Mouse (Mus musculus) urinary bladder, postnatal 10 days (tissue): Measurements from ENCODE around the gene Fam3c.

Experiments used
- DNase-seq: peaks from one replicate; pipeline ENCODE4 v3.0.0; 2022; ENCODE audit warnings: low spot score

The Fam3c gene

GRCm38 (mm10) chr6:22356086-22356507, at the start of gene Fam3c:
TSS of gene Fam3c (minus strand) at chr6:22356243.
- DNase-seq, result peak; percentile 87

DNA sequence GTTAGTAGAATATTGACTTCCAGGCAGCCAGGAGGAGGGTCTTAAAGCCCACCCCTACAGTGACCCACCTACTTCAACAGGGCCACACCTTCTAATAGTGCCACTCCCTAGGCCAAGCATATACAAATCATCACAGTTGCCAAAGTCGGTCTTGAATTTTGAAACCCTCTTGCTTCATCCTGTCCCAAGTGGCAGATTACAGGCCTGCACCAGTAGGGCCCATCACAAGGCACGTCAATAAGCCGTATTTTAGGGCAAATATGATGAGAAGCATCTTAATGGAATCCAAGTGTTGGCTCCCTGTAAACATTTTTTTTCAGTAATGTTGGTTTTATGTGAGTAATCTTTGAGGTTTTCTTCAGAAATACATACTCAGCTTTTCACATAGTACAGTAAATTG, 49.0 kb upstream of the Fam3c start:
- DNase-seq, result no peak

GRCm38 (mm10) chr6:22403736-22404135, 47.7 kb upstream of the Fam3c start:
- DNase-seq, result no peak

DNA sequence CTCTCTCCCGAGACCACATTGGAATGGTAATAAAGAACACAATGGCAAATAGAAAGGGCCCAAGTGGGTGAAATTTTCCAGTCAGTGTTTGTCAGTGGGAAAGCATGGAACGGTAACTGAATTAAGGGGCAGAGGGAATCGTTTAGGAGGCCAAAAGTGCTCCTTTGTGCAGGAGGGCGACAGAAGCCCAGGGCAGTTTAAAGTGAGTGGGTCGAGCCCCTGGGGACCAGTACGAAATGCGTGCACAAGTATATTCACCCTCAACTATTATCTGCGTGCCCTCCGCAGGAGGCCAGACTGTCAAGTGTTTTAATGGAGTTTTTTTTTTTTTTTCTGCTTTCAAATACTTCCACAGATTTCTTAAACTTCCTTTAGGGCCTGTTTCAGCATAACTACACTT, 47.3 kb upstream of the Fam3c start:
- no peak for DNase-seq

GRCm38 (mm10) chr6:22402548-22403164, 46.6 kb upstream of the Fam3c start:
- no peak for DNase-seq

GRCm38 (mm10) chr6:22402037-22402436, 46.0 kb upstream of the Fam3c start:
- no peak for DNase-seq

- no peak for DNase-seq
These were observed 42.2 kb upstream of the Fam3c start for GRCm38 (mm10) chr6:22398079-22398774.

DNA sequence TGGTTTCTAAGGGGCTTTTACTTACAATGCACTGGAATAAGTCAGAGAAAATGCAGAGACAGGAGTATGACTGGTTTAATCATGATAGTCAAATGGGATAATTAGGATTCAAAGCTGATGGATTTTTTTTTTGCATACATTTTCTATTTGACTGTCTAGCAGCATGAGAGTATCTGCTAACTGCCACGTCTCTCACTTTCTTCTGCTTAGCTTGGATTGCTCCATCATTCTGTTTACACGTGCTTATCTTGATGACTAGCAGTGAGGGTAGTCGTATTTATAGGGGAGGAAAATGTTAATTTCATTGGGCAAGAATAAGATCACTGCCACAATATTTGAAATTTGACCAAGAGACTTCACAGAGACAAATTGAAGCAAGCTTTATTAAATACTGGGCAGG, 39.2 kb upstream of the Fam3c start:
- DNase-seq, result no peak

GRCm38 (mm10) chr6:22390654-22391365, 34.8 kb upstream of the Fam3c start:
- DNase-seq, result no peak

DNA sequence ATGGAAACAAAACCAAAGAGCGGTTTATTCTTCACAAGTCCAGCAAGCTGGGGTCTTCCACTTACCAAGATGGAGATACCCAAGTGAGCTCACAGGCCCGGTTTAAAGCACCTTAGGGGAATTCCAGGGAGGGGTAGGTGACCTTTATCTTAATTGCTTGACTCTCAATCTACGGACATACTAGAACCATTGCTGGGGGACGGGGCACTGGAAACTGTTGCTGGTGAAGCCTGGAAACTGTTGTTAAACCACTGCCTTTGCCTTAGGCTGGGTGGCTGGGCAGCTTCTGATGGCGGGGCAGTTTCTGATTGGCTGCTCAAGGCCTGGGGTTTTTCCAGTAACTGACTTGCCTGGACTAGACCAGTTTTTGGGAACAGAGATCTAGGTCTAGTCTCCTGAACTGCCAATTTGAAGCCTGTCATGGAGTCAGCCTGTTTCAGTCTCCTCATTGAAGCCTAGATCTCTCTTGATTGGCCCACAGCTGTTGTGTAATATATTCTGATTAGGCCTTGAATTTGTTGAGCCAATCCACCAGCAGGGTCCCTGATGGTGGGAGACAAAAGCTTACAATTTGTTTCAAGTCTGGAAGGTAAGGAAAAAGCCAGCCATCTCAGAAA, 29.3 kb upstream of the Fam3c start:
- no peak for DNase-seq

- DNase-seq, result no peak
These were observed 24.2 kb upstream of the Fam3c start for GRCm38 (mm10) chr6:22380269-22380668.

DNA sequence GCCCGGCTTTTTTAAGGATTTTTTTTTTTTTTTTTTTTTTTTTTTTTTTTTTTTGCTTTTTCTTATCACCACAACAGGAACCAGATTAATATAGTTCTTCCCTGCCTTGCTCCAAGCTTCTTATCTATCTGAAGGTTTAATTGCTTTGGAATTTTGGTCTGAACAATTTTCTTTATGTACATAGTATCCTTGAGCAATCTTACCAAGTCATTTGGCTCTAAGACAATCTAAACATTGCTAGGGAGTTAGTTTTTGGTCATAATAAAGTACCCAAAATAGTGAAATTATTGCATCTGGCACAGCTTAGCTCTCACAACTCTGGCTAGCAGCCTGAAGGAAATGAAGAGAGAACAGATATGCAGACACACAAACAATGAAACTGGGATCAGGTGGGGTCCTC, 23.8 kb upstream of the Fam3c start:
- DNase-seq, result no peak

DNA sequence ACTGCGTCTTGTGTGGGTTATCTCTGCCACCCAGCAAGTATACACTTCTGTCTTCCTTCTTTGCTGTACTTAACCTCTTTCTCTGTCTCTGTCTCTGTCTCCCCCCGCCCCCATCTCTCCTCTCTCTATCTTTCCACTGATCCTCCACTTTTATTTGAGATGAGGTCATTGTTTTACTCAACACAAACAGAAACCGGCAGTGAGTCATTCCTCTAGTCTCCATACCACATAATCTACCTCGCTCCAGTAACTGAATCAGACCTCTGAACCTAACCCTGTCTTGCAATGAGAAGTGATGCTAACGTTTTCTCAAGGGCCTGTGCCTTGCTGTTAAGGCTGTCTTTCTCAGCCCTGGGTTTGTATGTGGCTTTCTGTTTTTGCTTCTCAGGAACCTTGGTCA, 22.4 kb upstream of the Fam3c start:
- no peak for DNase-seq

DNA sequence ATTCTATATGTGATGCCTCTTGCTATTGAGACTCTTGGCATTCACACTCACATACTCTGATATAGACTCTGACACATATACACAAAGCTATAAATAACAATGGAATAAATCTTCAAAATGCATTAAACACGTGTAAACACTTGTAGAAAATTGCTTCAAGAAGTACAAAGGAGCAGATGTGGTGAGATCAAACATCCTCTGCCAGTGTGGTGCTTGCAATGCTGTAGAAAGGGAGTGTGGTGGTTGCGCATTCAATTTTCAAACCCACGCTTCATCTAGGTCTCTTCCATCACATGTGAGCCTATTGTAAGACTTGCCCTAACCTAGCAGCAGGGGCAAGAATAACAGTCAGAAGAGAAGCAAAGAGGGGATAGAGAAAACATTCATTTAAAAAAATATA, 18.7 kb upstream of the Fam3c start:
- DNase-seq, result no peak

GRCm38 (mm10) chr6:22373476-22373875, 17.4 kb upstream of the Fam3c start:
- DNase-seq, result no peak

DNA sequence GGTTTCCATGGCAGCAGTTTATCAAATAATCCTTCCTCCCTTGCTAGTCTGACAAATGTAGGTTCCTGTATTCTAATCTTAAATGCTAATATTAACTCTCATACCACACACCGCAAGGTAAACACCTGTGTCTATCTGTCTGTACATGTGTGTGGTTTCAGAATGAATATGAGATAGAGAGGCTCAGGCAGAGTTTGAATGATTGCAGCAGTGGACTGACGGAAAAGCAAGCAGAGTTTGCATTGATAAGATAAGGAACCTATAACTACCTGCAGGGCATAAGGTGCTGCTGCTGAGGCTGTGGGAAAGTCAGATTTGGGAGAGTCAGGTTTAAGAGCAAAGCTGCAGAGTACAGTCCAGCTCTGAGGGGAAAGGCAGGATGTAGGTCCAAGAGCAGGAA, 10.9 kb upstream of the Fam3c start:
- DNase-seq, result no peak

GRCm38 (mm10) chr6:22363590-22363989, 7.5 kb upstream of the Fam3c start:
- DNase-seq, result no peak

GRCm38 (mm10) chr6:22361941-22362340, 5.9 kb upstream of the Fam3c start:
- no peak for DNase-seq

DNA sequence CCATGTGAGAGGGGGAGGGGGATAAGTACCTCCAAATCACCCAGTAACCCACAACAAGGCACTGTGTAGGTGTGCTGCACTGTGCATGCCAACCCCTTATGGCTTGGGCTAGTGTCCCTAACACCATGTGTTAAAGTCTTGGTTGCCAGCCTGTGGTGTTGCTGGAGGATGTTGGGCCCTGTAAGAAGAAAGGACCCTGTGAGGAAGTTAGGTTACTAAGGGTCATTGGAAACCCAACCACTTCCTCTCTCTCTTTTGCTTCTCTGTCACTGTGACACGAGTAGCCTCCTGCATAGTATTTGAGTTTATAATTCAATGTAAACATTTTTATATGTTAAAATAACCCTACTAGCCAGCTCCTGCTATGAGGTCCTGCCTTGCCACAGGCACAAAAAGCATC, 3.0 kb upstream of the Fam3c start:
- DNase-seq, result no peak

DNA sequence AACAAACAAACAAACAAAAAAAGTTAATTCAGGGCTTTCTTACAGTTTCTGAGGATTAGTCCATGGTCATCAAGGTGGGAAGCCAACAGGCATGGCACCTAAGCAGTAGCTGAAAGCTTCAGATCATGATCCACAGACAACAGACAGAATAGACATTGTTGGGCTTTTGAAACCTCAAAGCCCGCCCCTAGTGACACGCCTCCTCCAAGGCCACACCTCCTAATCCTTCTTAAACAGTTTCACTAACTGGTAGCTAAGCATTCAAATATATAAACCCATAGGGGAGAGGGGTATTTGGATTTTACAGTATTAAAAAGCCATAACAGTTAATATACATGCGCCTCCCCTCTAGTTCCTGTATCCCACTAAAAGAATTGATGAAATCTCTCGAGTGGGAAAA, 1.3 kb upstream of the Fam3c start:
- DNase-seq, result no peak

- peak; percentile 13 for DNase-seq
These were observed 502 bp downstream of the Fam3c start for GRCm38 (mm10) chr6:22355396-22356085.

- no peak for DNase-seq
These were observed 1.4 kb downstream of the Fam3c start for GRCm38 (mm10) chr6:22354675-22355074.
